Mouse (Mus musculus): ENCODE data around the gene Dyrk1b. TPM values are rescaled to one million over a fixed set of nuclear protein-coding genes. Genes with fewer than 3 reads are reported as not detected.

Dyrk1b gene
- total RNA-seq, 1 experiment, result 3.9 TPM

Other genes starting within 250 kb of the Dyrk1b start
- gene Zfp780b, start 200.3 kb upstream of the Dyrk1b start, total RNA-seq (2012; rRNA removed), result 12.4 and 15.2 TPM in 2 replicates
- 21.6 and 24.0 TPM in 2 replicates for gene Zfp850, start 165.4 kb upstream of the Dyrk1b start, total RNA-seq (2012; rRNA removed)
- 211 and 287 TPM in 2 replicates for gene Psmc4, start 129.4 kb upstream of the Dyrk1b start, total RNA-seq (2012; rRNA removed)
- gene Fcgbp, start 108.2 kb upstream of the Dyrk1b start, total RNA-seq (2012; rRNA removed), result 0.85 and 1.2 TPM in 2 replicates
- 0.85 and 1.4 TPM in 2 replicates for gene 9530053A07Rik, start 50.0 kb upstream of the Dyrk1b start, total RNA-seq (2012; rRNA removed)
- 150 and 189 TPM in 2 replicates for gene Fbl, start 9.8 kb upstream of the Dyrk1b start, total RNA-seq (2012; rRNA removed)
- gene Eid2, start 88.4 kb downstream of the Dyrk1b start, total RNA-seq (2012; rRNA removed), result 15.3 and 18.5 TPM in 2 replicates
- gene Eid2b, start 98.3 kb downstream of the Dyrk1b start, total RNA-seq (2012; rRNA removed), result 4.3 and 4.6 TPM in 2 replicates
- 0.16 and 0.58 TPM in 2 replicates for gene Selenov, start 111.7 kb downstream of the Dyrk1b start, total RNA-seq (2012; rRNA removed)
- gene Dll3, start 122.8 kb downstream of the Dyrk1b start, total RNA-seq (2012; rRNA removed), result 4.1 and 17.4 TPM in 2 replicates
- gene Timm50, start 132.6 kb downstream of the Dyrk1b start, total RNA-seq (2012; rRNA removed), result 124 and 159 TPM in 2 replicates
- gene Supt5, start 159.3 kb downstream of the Dyrk1b start, total RNA-seq (2012; rRNA removed), result 83.7 and 87.8 TPM in 2 replicates
- gene Rps16, start 171.2 kb downstream of the Dyrk1b start, total RNA-seq (2012; rRNA removed), result 1,678 and 1,740 TPM in 2 replicates
- 15.0 TPM in 2 replicates for gene Plekhg2, start 193.1 kb downstream of the Dyrk1b start, total RNA-seq (2012; rRNA removed)
- 3.9 and 5.0 TPM in 2 replicates for gene Zfp36, start 200.8 kb downstream of the Dyrk1b start, total RNA-seq (2012; rRNA removed)
- 34.8 and 50.8 TPM in 2 replicates for gene Med29, start 213.2 kb downstream of the Dyrk1b start, total RNA-seq (2012; rRNA removed)
- gene Paf1, start 213.5 kb downstream of the Dyrk1b start, total RNA-seq (2012; rRNA removed), result 74.5 and 83.9 TPM in 2 replicates

Measured in ES-E14 (cell line).